Mouse (Mus musculus) hindbrain, embryonic 13.5 days (tissue): ENCODE results near the gene Abhd14b. TPM values are rescaled to one million over a fixed set of nuclear protein-coding genes. Genes with fewer than 3 reads are reported as not detected.

ENCODE experiments used
- ATAC-seq: fragments of 200-750 bp; cut with Nextera tagmentation; 2 replicates; pipeline ENCODE4 v1.8.0; 2017; ENCODE audit warnings: moderate TSS enrichment; ENCODE audit not compliant: low FRiP score
- H3K27ac ChIP-seq: fragments of 300-500 bp; sonication (generic); 2 replicates; pipeline ENCODE4 v1.5.1; 2015; ENCODE audit warnings: inconsistent platforms, mild to moderate bottlenecking, moderate library complexity
- H3K27me3 ChIP-seq: fragments of 300-500 bp; sonication (generic); 2 replicates; pipeline ENCODE4 v1.6.1; 2015; ENCODE audit warnings: mild to moderate bottlenecking, inconsistent platforms
- H3K36me3 ChIP-seq: fragments of 300-500 bp; sonication (generic); 2 replicates; pipeline ENCODE4 v1.6.1; 2015; ENCODE audit warnings: mild to moderate bottlenecking, inconsistent platforms
- H3K4me1 ChIP-seq: fragments of 300-500 bp; sonication (generic); replicated peaks from 2 replicates; pipeline ENCODE4 v1.6.1; 2015; ENCODE audit warnings: inconsistent platforms
- H3K4me2 ChIP-seq: fragments of 300-500 bp; sonication (generic); 2 replicates; pipeline ENCODE4 v1.6.1; 2015; ENCODE audit warnings: inconsistent platforms, mild to moderate bottlenecking, moderate library complexity
- H3K4me3 ChIP-seq: fragments of 300-500 bp; sonication (generic); 2 replicates; pipeline ENCODE4 v1.5.1; 2015; ENCODE audit warnings: mild to moderate bottlenecking, inconsistent platforms
- H3K9ac ChIP-seq: fragments of 300-500 bp; sonication (generic); 2 replicates; pipeline ENCODE4 v1.6.1; 2015; ENCODE audit warnings: mild to moderate bottlenecking, inconsistent platforms
- H3K9me3 ChIP-seq: fragments of 300-500 bp; sonication (generic); 2 replicates; pipeline ENCODE4 v1.6.1; 2016; ENCODE audit warnings: inconsistent platforms
- WGBS: fragments of 180-500 bp; shearing (Covaris S2); methylation state at CpG from one replicate; pipeline ENCODE4 v1.1.7; 2015; 5-methylcytosine and 5-hydroxymethylcytosine counted together
- polyA plus RNA-seq: library from polyadenylated mRNA; unstranded; fragments of >200 nt; fragmentation: Nextera tagmentation; extraction: Ambion mirVana; gene quantifications from 2 replicates; pipeline ENCODE4 v1.2.1, GENCODE M21; 2015

Gene Abhd14b
- polyA plus RNA-seq, 1 experiment from 2014 or later, result 7.3 TPM

GRCm38 (mm10) chr9:106454071-106454761 lies 7.0 kb downstream of the Abhd14b start:
- H3K27ac ChIP-seq, result peak overlapping the region; percentile 97
- peaks cover 80% of the 10 kb centered on the region for H3K4me1 ChIP-seq
- H3K27me3 ChIP-seq, result 0 out of 2 replicates have a peak, but pooled peaks cover 3% of the 10 kb centered on the region
- peak overlapping the region; percentile 94 for H3K9ac ChIP-seq
- peak overlapping the region; percentile 79 for H3K4me3 ChIP-seq
- under 1% methylated on average over 15 of the region's 20 CpGs for WGBS
- H3K36me3 ChIP-seq, result 0 out of 2 replicates have a peak, but pooled peaks cover 8% of the 10 kb centered on the region
- ATAC-seq, result peak; percentile 15
- H3K9me3 ChIP-seq, result no peaks in the 10 kb centered on the region
- peak overlapping the region; percentile 100 for H3K4me2 ChIP-seq

- H3K27me3 ChIP-seq, result 0 out of 2 replicates have a peak, but pooled peaks cover 3% of the 10 kb centered on the region
- no peaks in the 10 kb centered on the region for H3K9me3 ChIP-seq
- peak overlapping the region; percentile 79 for H3K4me3 ChIP-seq
- peaks cover 84% of the 10 kb centered on the region for H3K4me1 ChIP-seq
- H3K27ac ChIP-seq, result peak overlapping the region; percentile 97
- H3K4me2 ChIP-seq, result peak overlapping the region; percentile 100
- H3K9ac ChIP-seq, result peak overlapping the region; percentile 94
- 1% methylated on average over 17 of the region's 17 CpGs for WGBS
- H3K36me3 ChIP-seq, result peaks cover 12% of the 10 kb centered on the region; the same call in 1 of the 2 replicates
- ATAC-seq, result peak; percentile 26
Measured at GRCm38 (mm10) chr9:106454888-106455681, 7.8 kb downstream of the Abhd14b start.

- no peak for ATAC-seq
- H3K27ac ChIP-seq, result peak overlapping the region; percentile 97
- peaks cover 78% of the 10 kb centered on the region for H3K4me1 ChIP-seq
- no peaks in the 10 kb centered on the region for H3K27me3 ChIP-seq
- 20% methylated on average over 15 of the region's 15 CpGs for WGBS
- no peaks in the 10 kb centered on the region for H3K9me3 ChIP-seq
- H3K4me2 ChIP-seq, result peak overlapping the region; percentile 100
- H3K4me3 ChIP-seq, result peak overlapping the region; percentile 79
- H3K9ac ChIP-seq, result peak overlapping the region; percentile 94
- peaks cover 26% of the 10 kb centered on the region for H3K36me3 ChIP-seq
Measured at GRCm38 (mm10) chr9:106456325-106457162, 9.3 kb downstream of the Abhd14b start.

- Histone ChIP-seq H3K36me3 (peaks cover 32% of the 10 kb centered on the region), H3K27me3 (no peaks in the 10 kb centered on the region), H3K4me1 (peaks cover 76% of the 10 kb centered on the region), H3K4me3 (peak overlapping the region; percentile 79), H3K4me2 (peak overlapping the region; percentile 100), H3K27ac (peak overlapping the region; percentile 97), H3K9ac (peak overlapping the region; percentile 94), H3K9me3 (no peaks in the 10 kb centered on the region)
- WGBS, result 32% methylated on average over 9 of the region's 9 CpGs
- no peak for ATAC-seq
Measured at GRCm38 (mm10) chr9:106457163-106457559, 9.9 kb downstream of the Abhd14b start.

- Histone ChIP-seq H3K4me1 (peaks cover 69% of the 10 kb centered on the region), H3K9me3 (no peaks in the 10 kb centered on the region), H3K9ac (peak overlapping the region; percentile 94), H3K27me3 (no peaks in the 10 kb centered on the region), H3K36me3 (peaks cover 37% of the 10 kb centered on the region), H3K4me3 (peak overlapping the region; percentile 79), H3K27ac (peak overlapping the region; percentile 97), H3K4me2 (peak overlapping the region; percentile 100)
- ATAC-seq, result no peak
- 41% methylated on average over 5 of the region's 5 CpGs for WGBS
Measured at GRCm38 (mm10) chr9:106457920-106458319, 10.7 kb downstream of the Abhd14b start.

- no peak for ATAC-seq
- Histone ChIP-seq H3K36me3 (peaks cover 55% of the 10 kb centered on the region), H3K4me2 (no peak overlapping the region), H3K4me3 (no peak overlapping the region), H3K4me1 (peaks cover 74% of the 10 kb centered on the region), H3K27ac (no peak overlapping the region), H3K27me3 (no peaks in the 10 kb centered on the region), H3K9ac (peak overlapping the region; percentile 46), H3K9me3 (no peaks in the 10 kb centered on the region)
- WGBS, result 81% methylated on average over 15 of the region's 15 CpGs
Measured at GRCm38 (mm10) chr9:106459946-106460345, 12.7 kb downstream of the Abhd14b start.

GRCm38 (mm10) chr9:106460401-106461025 lies 13.3 kb downstream of the Abhd14b start:
- Histone ChIP-seq H3K9ac (peak overlapping the region; percentile 46; the same call in 1 of the 2 replicates), H3K4me3 (no peak overlapping the region), H3K4me2 (no peak overlapping the region), H3K27ac (no peak overlapping the region), H3K9me3 (no peaks in the 10 kb centered on the region), H3K4me1 (peaks cover 74% of the 10 kb centered on the region), H3K36me3 (peaks cover 55% of the 10 kb centered on the region), H3K27me3 (no peaks in the 10 kb centered on the region)
- WGBS, result 76% methylated on average over 18 of the region's 18 CpGs
- ATAC-seq, result no peak

GRCm38 (mm10) chr9:106461026-106461415 lies 13.8 kb downstream of the Abhd14b start:
- no peak for ATAC-seq
- H3K9me3 ChIP-seq, result no peaks in the 10 kb centered on the region
- H3K9ac ChIP-seq, result no peak overlapping the region
- no peak overlapping the region for H3K27ac ChIP-seq
- no peaks in the 10 kb centered on the region for H3K27me3 ChIP-seq
- H3K4me3 ChIP-seq, result no peak overlapping the region
- 94% methylated on average over 9 of the region's 9 CpGs for WGBS
- no peak overlapping the region for H3K4me2 ChIP-seq
- peaks cover 55% of the 10 kb centered on the region for H3K36me3 ChIP-seq
- H3K4me1 ChIP-seq, result peaks cover 74% of the 10 kb centered on the region

- Histone ChIP-seq H3K4me2 (no peak overlapping the region), H3K9ac (no peak overlapping the region), H3K27me3 (no peaks in the 10 kb centered on the region), H3K9me3 (no peaks in the 10 kb centered on the region), H3K4me1 (peaks cover 69% of the 10 kb centered on the region), H3K36me3 (peaks cover 55% of the 10 kb centered on the region), H3K27ac (no peak overlapping the region), H3K4me3 (no peak overlapping the region)
- 84% methylated on average over 16 of the region's 16 CpGs for WGBS
- no peak for ATAC-seq
Measured at GRCm38 (mm10) chr9:106461641-106462429, 14.6 kb downstream of the Abhd14b start.

GRCm38 (mm10) chr9:106462430-106462800 lies 15.2 kb downstream of the Abhd14b start:
- Histone ChIP-seq H3K27me3 (no peaks in the 10 kb centered on the region), H3K4me2 (no peak overlapping the region), H3K27ac (no peak overlapping the region), H3K9me3 (no peaks in the 10 kb centered on the region), H3K9ac (no peak overlapping the region), H3K4me3 (no peak overlapping the region), H3K36me3 (peaks cover 53% of the 10 kb centered on the region), H3K4me1 (peaks cover 63% of the 10 kb centered on the region)
- WGBS, result 95% methylated on average over 12 of the region's 12 CpGs
- no peak for ATAC-seq
